27 mouse cellular contexts compared by ENCODE assay signal in the genomic region with DNA sequence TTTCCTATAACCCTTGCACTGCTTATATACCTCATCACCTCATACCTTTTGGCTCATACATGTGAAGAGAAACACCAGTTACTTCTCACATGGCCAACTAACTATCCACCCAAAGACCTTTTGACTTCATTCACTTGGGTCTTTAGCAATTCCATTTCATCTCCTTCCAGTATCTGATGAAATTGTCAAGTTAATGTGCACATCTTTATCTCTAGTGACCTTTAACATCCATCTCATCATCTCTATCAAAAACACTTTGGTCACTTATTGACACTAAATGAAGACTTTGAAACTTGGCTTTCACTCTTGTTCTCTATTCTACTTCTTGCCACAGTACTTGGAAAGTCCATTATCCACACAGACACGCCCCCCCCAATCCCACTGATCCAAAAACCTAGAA.
"Had no signal": no experiment of that assay in that cellular context is flagged by ENCODE, and none has a peak within 500 bp of the region (broad histone marks: within the 10 kb centered on the region; RNA-seq: fewer than 3 reads in every experiment).

No protein-coding gene starts in this region.

- H3K9me3 ChIP-seq: embryonic facial prominence, embryonic 10.5 days; embryonic facial prominence, embryonic 12.5 days; embryonic facial prominence, embryonic 13.5 days; embryonic facial prominence, embryonic 15.5 days; forebrain, embryonic 10.5 days; forebrain, embryonic 12.5 days; forebrain, embryonic 13.5 days; forebrain, embryonic 15.5 days had no signal

- H3K27me3 ChIP-seq: embryonic facial prominence, embryonic 12.5 days; embryonic facial prominence, embryonic 13.5 days; embryonic facial prominence, embryonic 15.5 days; forebrain, embryonic 12.5 days; forebrain, embryonic 13.5 days; forebrain, embryonic 15.5 days had no signal

- H3K36me3 ChIP-seq: embryonic facial prominence, embryonic 10.5 days; embryonic facial prominence, embryonic 12.5 days; embryonic facial prominence, embryonic 13.5 days; embryonic facial prominence, embryonic 15.5 days; forebrain, embryonic 10.5 days; forebrain, embryonic 12.5 days; forebrain, embryonic 15.5 days had no signal

- DNase-seq: cerebellum, adult 18-20 months; cerebellum, adult 2 months; cerebellum, adult 8-10 months; cerebellum, adult 9-10 months; cerebellum, adult 9-11 months; cerebellum, postnatal 10 days; cerebellum, postnatal 14 days; cerebellum, postnatal 25 days; cerebellum, postnatal 36 days; embryo, embryonic 11 days; forebrain, postnatal 0 days; gastrocnemius, adult 2 months; gastrocnemius, postnatal 10 days; gastrocnemius, postnatal 14 days; gastrocnemius, postnatal 25 days; gastrocnemius, postnatal 36 days had no signal

- H3K4me3 ChIP-seq: embryonic facial prominence, embryonic 10.5 days; embryonic facial prominence, embryonic 12.5 days; embryonic facial prominence, embryonic 13.5 days; embryonic facial prominence, embryonic 15.5 days; erythroblast, embryonic 14.5 days; forebrain, embryonic 10.5 days; forebrain, embryonic 12.5 days; forebrain, embryonic 13.5 days; forebrain, embryonic 15.5 days; gastrocnemius, adult 2 months had no signal

- H3K27ac ChIP-seq: embryonic facial prominence, embryonic 10.5 days; embryonic facial prominence, embryonic 12.5 days; embryonic facial prominence, embryonic 13.5 days; embryonic facial prominence, embryonic 15.5 days; forebrain, embryonic 10.5 days; forebrain, embryonic 12.5 days; forebrain, embryonic 13.5 days; forebrain, embryonic 15.5 days; gastrocnemius, adult 2 months had no signal

- ATAC-seq: forebrain, embryonic 13.5 days; forebrain, embryonic 14.5 days; forebrain, embryonic 15.5 days; forebrain, embryonic 16.5 days; forebrain, postnatal 0 days had no signal

- H3K4me2 ChIP-seq: embryonic facial prominence, embryonic 12.5 days; embryonic facial prominence, embryonic 13.5 days; embryonic facial prominence, embryonic 15.5 days; forebrain, embryonic 12.5 days; forebrain, embryonic 13.5 days; forebrain, embryonic 15.5 days had no signal

- H3K9ac ChIP-seq: embryonic facial prominence, embryonic 12.5 days; embryonic facial prominence, embryonic 13.5 days; embryonic facial prominence, embryonic 15.5 days; forebrain, embryonic 12.5 days; forebrain, embryonic 13.5 days; forebrain, embryonic 15.5 days; forebrain, postnatal 0 days had no signal

- H3K4me1 ChIP-seq: embryonic facial prominence, embryonic 10.5 days; embryonic facial prominence, embryonic 12.5 days; embryonic facial prominence, embryonic 13.5 days; embryonic facial prominence, embryonic 15.5 days; forebrain, embryonic 10.5 days; forebrain, embryonic 12.5 days; forebrain, embryonic 13.5 days; forebrain, embryonic 15.5 days had no signal
